Mouse (Mus musculus): ENCODE results near the gene 9930021J03Rik. TPM values are rescaled to one million over a fixed set of nuclear protein-coding genes. Genes with fewer than 3 reads are reported as not detected.

Gene 9930021J03Rik
- polyA plus RNA-seq, 1 experiment from 2014 or later, result 8.2 TPM

Other genes with a start within 250 kb of the 9930021J03Rik start
- 11.7 and 16.8 TPM in 2 replicates for gene Ermp1, start 157.6 kb downstream of the 9930021J03Rik start, polyA plus RNA-seq (2014; fragmentation: Nextera tagmentation; extraction: Ambion mirVana)
- 0.35 TPM in 1 of 2 replicates, not detected in the other for gene Mlana, start 108.2 kb downstream of the 9930021J03Rik start, polyA plus RNA-seq (2014; fragmentation: Nextera tagmentation; extraction: Ambion mirVana)
- gene Ranbp6, start 7.0 kb upstream of the 9930021J03Rik start, polyA plus RNA-seq (2014; fragmentation: Nextera tagmentation; extraction: Ambion mirVana), result 27.8 and 32.9 TPM in 2 replicates
- 0.19 and 0.26 TPM in 2 replicates for gene Il33, start 119.1 kb upstream of the 9930021J03Rik start, polyA plus RNA-seq (2014; fragmentation: Nextera tagmentation; extraction: Ambion mirVana)
- gene Trpd52l3, start 197.8 kb upstream of the 9930021J03Rik start, polyA plus RNA-seq (2014; fragmentation: Nextera tagmentation; extraction: Ambion mirVana), result not detected in 2 replicates
- 83.3 and 89.1 TPM in 2 replicates for gene Uhrf2, start 224.5 kb upstream of the 9930021J03Rik start, polyA plus RNA-seq (2014; fragmentation: Nextera tagmentation; extraction: Ambion mirVana)

Measured in limb, embryonic 11.5 days (tissue).